Mouse (Mus musculus): Measurements from ENCODE around the gene Nt5c. TPM values are rescaled to one million over a fixed set of nuclear protein-coding genes. Genes with fewer than 3 reads are reported as not detected.
"Not testable (repeated sequence)": the region's sequence is repeated elsewhere in the genome, so short reads cannot be mapped to it uniquely, and the experiment has no call there.

Nt5c gene
- total and polyA plus RNA-seq, 2 experiments from 2014 or later, result 59.6 to 136 TPM

DNA sequence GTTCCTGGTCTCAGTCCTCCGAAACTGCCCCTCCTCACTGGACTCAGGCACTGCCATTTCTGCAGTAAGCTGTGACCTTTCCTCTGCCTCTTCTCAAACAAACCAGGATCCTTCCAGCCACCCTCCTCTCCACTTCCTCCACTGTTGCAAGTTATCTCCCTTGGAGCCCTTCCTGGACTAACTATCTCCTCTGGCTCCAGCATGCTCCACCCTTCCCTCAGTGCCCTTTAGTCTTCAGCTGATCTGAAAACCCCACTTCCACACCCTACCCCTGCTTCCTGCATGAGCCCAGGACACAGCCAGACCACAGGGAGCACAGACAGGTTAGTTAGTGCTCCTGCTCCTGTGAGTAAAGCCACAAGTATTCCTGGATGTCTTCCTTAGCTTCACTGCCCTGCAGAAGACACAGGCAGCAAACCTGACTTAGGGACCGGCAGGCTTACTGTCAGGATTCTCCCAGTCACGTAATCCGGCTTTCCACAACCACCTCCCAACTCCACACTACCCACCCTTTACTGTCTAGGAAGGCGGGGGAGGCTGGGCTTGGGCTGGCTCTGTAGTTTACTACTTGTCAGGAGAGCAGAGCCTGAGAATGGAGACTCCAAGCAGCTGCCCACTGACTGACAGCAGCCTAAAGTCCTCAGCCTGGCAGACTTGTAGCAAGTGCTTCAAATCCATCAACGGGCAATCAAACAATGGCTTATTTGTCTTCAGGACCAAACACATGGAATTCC lies 18.3 kb upstream of the Nt5c start:
- DNase-seq (no peak), ATAC-seq (no peak)
- no peaks in the 10 kb centered on the region for H3K36me3 ChIP-seq (ENCODE audit: insufficient read depth)
- TF ChIP-seq CTCF (IDR thresholded peaks at IDR 0.05; ENCODE audit: low read depth), result no peak
- 15% methylated on average over 6 of the region's 6 CpGs for WGBS
- H3K27me3 ChIP-seq (ENCODE audit: insufficient read depth, low read length), result no peaks in the 10 kb centered on the region
- peak overlapping the region; percentile 99 for H3K9ac ChIP-seq
- H3K4me1 ChIP-seq (ENCODE audit: insufficient read depth), result peaks cover 27% of the 10 kb centered on the region
- H3K27ac ChIP-seq (ENCODE audit: low read depth, low read length), result peak overlapping the region; percentile 30; the same call in 1 of the 2 replicates
- H3K9me3 ChIP-seq (ENCODE audit: low read length), result no peaks in the 10 kb centered on the region
- H3K4me2 ChIP-seq (ENCODE audit: low read depth), result peak overlapping the region; percentile 77
- H3K4me3 ChIP-seq (ENCODE audit: low read depth, low read length), result peak overlapping the region; percentile 99

DNA sequence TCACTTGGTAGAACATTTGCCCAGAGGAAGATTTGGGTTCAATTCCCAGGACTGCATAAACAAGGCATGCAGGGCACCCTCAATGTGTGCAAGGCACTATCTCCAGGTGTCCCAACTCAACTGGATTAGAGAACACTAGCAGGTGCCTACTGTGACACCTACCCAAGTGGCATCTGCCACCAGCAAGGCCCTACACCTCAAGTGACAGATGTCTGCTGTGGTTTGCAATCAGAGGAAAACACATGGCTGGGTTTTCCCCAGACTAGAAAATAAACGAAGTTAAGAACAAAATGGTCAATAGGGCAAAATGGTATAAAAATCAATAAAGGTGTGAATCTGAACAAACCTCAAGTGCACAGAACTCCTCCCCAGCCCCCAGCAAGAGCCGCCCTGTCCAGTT lies 16.4 kb upstream of the Nt5c start:
- TF ChIP-seq CTCF (IDR thresholded peaks at IDR 0.05; ENCODE audit: low read depth), result no peak
- WGBS, result 73% methylated on average over 2 of the region's 2 CpGs
- no peak for ATAC-seq
- Histone ChIP-seq H3K4me2 (ENCODE audit: low read depth) (no peak overlapping the region), H3K9me3 (ENCODE audit: low read length) (no peaks in the 10 kb centered on the region), H3K9ac (no peak overlapping the region), H3K4me1 (ENCODE audit: insufficient read depth) (peaks cover 27% of the 10 kb centered on the region), H3K4me3 (ENCODE audit: low read depth, low read length) (no peak overlapping the region), H3K36me3 (ENCODE audit: insufficient read depth) (0 out of 2 replicates have a peak, but pooled peaks cover 2% of the 10 kb centered on the region), H3K27me3 (ENCODE audit: insufficient read depth, low read length) (no peaks in the 10 kb centered on the region), H3K27ac (ENCODE audit: low read depth, low read length) (no peak overlapping the region)
- no peak for DNase-seq

DNA sequence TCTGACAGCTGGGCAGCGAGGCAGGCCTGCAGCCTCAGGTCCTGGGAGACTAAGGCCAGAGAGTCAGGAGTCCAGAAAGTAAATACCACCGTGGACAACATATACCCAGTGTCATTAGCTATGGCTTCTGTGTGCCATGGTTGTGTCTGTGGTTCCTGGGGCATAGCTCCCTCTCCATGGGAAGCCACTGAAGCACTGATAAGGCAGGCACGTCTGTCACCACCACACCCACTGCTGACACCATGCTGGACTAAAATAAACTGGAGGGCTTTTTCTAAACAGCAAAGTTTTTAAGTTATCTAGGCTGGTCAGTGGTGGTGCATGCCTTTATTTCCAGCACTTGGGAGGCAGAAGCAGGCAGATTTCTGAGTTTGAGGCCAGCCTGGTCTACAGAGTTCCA lies 14.9 kb upstream of the Nt5c start:
- TF ChIP-seq CTCF (IDR thresholded peaks at IDR 0.05; ENCODE audit: low read depth), result no peak
- ATAC-seq (no peak), DNase-seq (no peak)
- WGBS, result 73% methylated on average over 3 of the region's 3 CpGs
- Histone ChIP-seq H3K27me3 (ENCODE audit: insufficient read depth, low read length) (no peaks in the 10 kb centered on the region), H3K9me3 (ENCODE audit: low read length) (no peaks in the 10 kb centered on the region), H3K4me1 (ENCODE audit: insufficient read depth) (peaks cover 27% of the 10 kb centered on the region), H3K4me3 (ENCODE audit: low read depth, low read length) (no peak overlapping the region), H3K27ac (ENCODE audit: low read depth, low read length) (no peak overlapping the region), H3K4me2 (ENCODE audit: low read depth) (no peak overlapping the region), H3K9ac (no peak overlapping the region), H3K36me3 (ENCODE audit: insufficient read depth) (peaks cover 14% of the 10 kb centered on the region)

DNA sequence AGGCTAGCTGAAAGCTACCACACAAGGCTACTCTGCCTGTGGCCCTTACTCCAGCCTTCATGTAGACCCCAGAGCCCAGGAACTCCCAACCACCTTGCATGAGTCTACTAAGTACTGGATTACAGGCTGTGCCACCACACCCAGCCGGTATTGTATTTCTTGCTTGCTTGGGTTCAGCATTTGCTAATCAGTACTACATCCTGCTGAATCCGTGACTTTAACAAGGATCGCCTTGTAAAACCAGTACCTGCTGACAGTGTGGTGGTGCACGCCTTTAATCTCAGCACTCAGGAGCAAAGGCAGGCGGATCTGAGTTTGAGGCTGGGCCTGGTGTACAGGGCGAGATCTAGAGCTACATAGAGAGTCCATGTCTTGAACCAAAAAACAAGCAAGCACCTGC lies 11.0 kb upstream of the Nt5c start:
- Histone ChIP-seq H3K4me1 (ENCODE audit: insufficient read depth) (peaks cover 5% of the 10 kb centered on the region; the same call in 1 of the 2 replicates), H3K9me3 (ENCODE audit: low read length) (no peaks in the 10 kb centered on the region), H3K27ac (ENCODE audit: low read depth, low read length) (no peak overlapping the region), H3K36me3 (ENCODE audit: insufficient read depth) (peaks cover 52% of the 10 kb centered on the region), H3K4me3 (ENCODE audit: low read depth, low read length) (no peak overlapping the region), H3K27me3 (ENCODE audit: insufficient read depth, low read length) (no peaks in the 10 kb centered on the region), H3K4me2 (ENCODE audit: low read depth) (no peak overlapping the region), H3K9ac (no peak overlapping the region)
- DNase-seq (no peak), ATAC-seq (no peak)
- TF ChIP-seq CTCF (IDR thresholded peaks at IDR 0.05; ENCODE audit: low read depth), result no peak
- 93% methylated on average over 6 of the region's 6 CpGs for WGBS

DNA sequence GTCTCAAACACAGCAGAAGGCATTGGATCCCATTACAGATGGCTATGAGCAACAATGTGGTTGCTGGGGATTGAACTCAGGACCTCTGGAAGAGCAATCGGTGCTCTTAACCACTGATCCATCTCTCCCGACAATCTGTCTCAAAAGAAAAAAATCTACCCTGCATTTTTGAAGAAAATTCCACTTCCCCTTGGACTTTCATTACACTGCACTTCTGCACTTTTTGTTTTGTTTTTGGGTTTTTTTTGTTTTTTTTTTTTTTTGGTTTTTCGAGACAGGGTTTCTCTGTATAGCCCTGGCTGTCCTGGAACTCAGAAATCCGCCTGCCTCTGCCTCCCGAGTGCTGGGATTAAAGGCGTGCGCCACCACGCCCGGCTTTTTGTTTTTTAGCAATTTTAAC lies 4.9 kb upstream of the Nt5c start:
- H3K4me2 ChIP-seq (ENCODE audit: low read depth); H3K27ac ChIP-seq (ENCODE audit: low read depth, low read length); H3K27me3 ChIP-seq (ENCODE audit: insufficient read depth, low read length); H3K4me1 ChIP-seq (ENCODE audit: insufficient read depth); DNase-seq; H3K4me3 ChIP-seq (ENCODE audit: low read depth, low read length); H3K9ac ChIP-seq; ATAC-seq; H3K9me3 ChIP-seq (ENCODE audit: low read length): not testable (repeated sequence)
- H3K36me3 ChIP-seq (ENCODE audit: insufficient read depth), result peaks cover 47% of the 10 kb centered on the region
- 85% methylated on average over 9 of the region's 9 CpGs for WGBS

DNA sequence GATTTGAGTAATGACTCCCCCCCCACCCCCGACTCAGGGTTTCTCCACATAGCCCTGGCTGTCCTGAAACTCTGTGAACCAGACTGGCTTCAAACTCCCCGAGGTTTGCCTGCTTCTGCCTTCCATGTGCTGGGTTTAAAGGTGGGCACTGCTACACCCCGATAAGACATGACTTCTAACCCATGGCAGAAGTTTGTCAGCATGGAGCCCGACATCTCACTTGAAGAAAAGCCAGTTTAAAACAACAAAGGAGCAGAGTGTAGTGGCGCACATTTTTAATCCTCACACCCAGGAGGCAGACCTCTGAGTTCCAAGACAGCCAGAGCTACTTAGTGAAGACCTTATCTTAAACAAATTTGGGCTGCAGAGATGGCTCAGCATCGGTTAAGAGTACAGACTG lies 725 bp upstream of the Nt5c start:
- Histone ChIP-seq H3K4me2 (ENCODE audit: low read depth) (peak overlapping the region; percentile 69), H3K4me3 (ENCODE audit: low read depth, low read length) (peak overlapping the region; percentile 71; the same call in 1 of the 2 replicates), H3K27me3 (ENCODE audit: insufficient read depth, low read length) (no peaks in the 10 kb centered on the region), H3K9me3 (ENCODE audit: low read length) (no peaks in the 10 kb centered on the region), H3K4me1 (ENCODE audit: insufficient read depth) (no peaks in the 10 kb centered on the region), H3K36me3 (ENCODE audit: insufficient read depth) (peaks cover 26% of the 10 kb centered on the region), H3K27ac (ENCODE audit: low read depth, low read length) (no peak overlapping the region), H3K9ac (no peak overlapping the region)
- no peak for ATAC-seq
- no peak for DNase-seq
- WGBS, result 33% methylated on average over 6 of the region's 6 CpGs
- no peak for TF ChIP-seq CTCF (IDR thresholded peaks at IDR 0.05; ENCODE audit: low read depth)

DNA sequence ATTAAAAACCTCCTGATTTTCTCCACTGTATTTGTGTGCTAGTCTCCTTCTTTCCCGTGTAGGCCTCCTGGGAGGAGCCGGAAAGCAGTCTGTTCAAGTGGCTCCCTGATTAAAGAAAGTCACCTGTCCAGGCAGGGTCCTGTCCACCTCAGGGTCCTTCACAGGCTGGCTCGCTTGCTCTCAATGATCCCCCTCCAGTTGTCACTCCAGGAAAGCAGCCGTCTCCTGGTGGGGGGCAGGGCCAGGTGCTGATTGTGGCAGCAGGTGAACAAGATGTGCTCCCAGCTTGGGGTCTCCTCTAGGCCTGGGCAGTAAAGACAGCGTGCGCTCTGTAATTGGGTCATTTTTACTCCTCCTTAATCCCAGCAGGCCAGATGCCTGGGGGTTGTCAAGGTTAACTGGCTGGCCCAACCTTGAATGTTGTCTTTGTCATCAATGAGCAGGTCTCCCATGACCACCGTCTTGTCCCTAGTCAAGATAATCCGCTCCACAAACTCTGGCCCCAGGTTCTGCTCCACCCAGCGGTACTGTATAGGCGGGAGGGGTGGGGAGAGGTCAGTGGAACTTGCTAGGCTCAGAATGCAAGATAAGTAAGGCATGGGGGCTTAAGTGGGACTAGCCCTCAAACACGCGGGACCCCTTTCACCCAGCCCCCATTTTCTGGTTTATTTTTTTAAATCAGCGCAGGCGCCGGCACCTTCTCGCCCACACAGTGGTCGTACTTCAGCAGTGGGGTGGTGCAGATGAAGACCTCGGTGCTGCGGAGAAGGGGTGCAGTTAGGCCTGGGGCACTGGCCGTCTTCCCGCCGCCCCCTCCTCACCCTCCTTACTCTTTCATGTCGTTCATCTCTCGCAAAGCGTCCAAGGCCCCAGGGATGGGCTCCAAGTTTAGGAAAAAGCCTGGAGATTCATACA lies 964 bp downstream of the Nt5c start:
- no peaks in the 10 kb centered on the region for H3K4me1 ChIP-seq (ENCODE audit: insufficient read depth)
- H3K36me3 ChIP-seq (ENCODE audit: insufficient read depth), result peaks cover 19% of the 10 kb centered on the region
- H3K9me3 ChIP-seq (ENCODE audit: low read length), result no peaks in the 10 kb centered on the region
- H3K4me2 ChIP-seq (ENCODE audit: low read depth), result peak overlapping the region; percentile 69
- H3K27ac ChIP-seq (ENCODE audit: low read depth, low read length), result peak overlapping the region; percentile 15; the same call in 1 of the 2 replicates
- DNase-seq (no peak), ATAC-seq (peak; percentile 3; the same call in 1 of the 2 replicates)
- no peaks in the 10 kb centered on the region for H3K27me3 ChIP-seq (ENCODE audit: insufficient read depth, low read length)
- no peak for TF ChIP-seq CTCF (IDR thresholded peaks at IDR 0.05; ENCODE audit: low read depth)
- peak overlapping the region; percentile 76 for H3K9ac ChIP-seq
- WGBS, result 21% methylated on average over 25 of the region's 25 CpGs
- peak overlapping the region; percentile 71 for H3K4me3 ChIP-seq (ENCODE audit: low read depth, low read length)
